Mouse (Mus musculus) midbrain, embryonic 15.5 days (tissue): ENCODE measurements around the gene Foxj3. TPM values are rescaled to one million over a fixed set of nuclear protein-coding genes. Genes with fewer than 3 reads are reported as not detected.
"Not testable (repeated sequence)": the region's sequence is repeated elsewhere in the genome, so short reads cannot be mapped to it uniquely, and the experiment has no call there.

Experiments used
- ATAC-seq: fragments of 200-750 bp; cut with Nextera tagmentation; replicated peaks from 2 replicates; pipeline ENCODE4 v1.8.0; 2017; ENCODE audit warnings: moderate TSS enrichment
- H3K27ac ChIP-seq: fragments of 300-500 bp; sonication (generic); 2 replicates; pipeline ENCODE4 v1.5.1; 2015; ENCODE audit warnings: mild to moderate bottlenecking, inconsistent platforms
- H3K27me3 ChIP-seq: fragments of 300-500 bp; sonication (generic); replicated peaks from 2 replicates; pipeline ENCODE4 v1.6.1; 2015; ENCODE audit warnings: inconsistent platforms
- H3K36me3 ChIP-seq: fragments of 300-500 bp; sonication (generic); replicated peaks from 2 replicates; pipeline ENCODE4 v1.6.1; 2015; ENCODE audit warnings: inconsistent platforms
- H3K4me1 ChIP-seq: fragments of 300-500 bp; sonication (generic); 2 replicates; pipeline ENCODE4 v1.6.1; 2015; ENCODE audit warnings: inconsistent platforms
- H3K4me2 ChIP-seq: fragments of 300-500 bp; sonication (generic); 2 replicates; pipeline ENCODE4 v1.6.1; 2015; ENCODE audit warnings: inconsistent platforms, mild to moderate bottlenecking, moderate library complexity
- H3K4me3 ChIP-seq: fragments of 300-500 bp; sonication (generic); 2 replicates; pipeline ENCODE4 v1.5.1; 2015; ENCODE audit warnings: mild to moderate bottlenecking, inconsistent platforms
- H3K9ac ChIP-seq: fragments of 300-500 bp; sonication (generic); 2 replicates; pipeline ENCODE4 v1.6.1; 2015; ENCODE audit warnings: mild to moderate bottlenecking, inconsistent platforms
- H3K9me3 ChIP-seq: fragments of 300-500 bp; sonication (generic); 2 replicates; pipeline ENCODE4 v1.6.1; 2016; ENCODE audit warnings: inconsistent platforms
- WGBS: fragments of 180-500 bp; shearing (Covaris S2); methylation state at CpG from one replicate; pipeline ENCODE4 v1.1.7; 2015; ENCODE audit warnings: mixed read lengths; 5-methylcytosine and 5-hydroxymethylcytosine counted together
- polyA plus RNA-seq: library from polyadenylated mRNA; unstranded; fragments of >200 nt; fragmentation: Nextera tagmentation; extraction: Ambion mirVana; gene quantifications from 2 replicates; pipeline ENCODE4 v1.2.1, GENCODE M21; 2015

Foxj3 gene
- polyA plus RNA-seq, result 34.5 and 38.2 TPM in 2 replicates

GRCm38 (mm10) chr4:119536615-119537014 is at the start of gene Foxj3:
Gene Foxj3, plus strand, starts transcription at chr4:119537004.
- H3K4me1 ChIP-seq, result peaks cover 23% of the 10 kb centered on the region
- ATAC-seq, H3K27ac ChIP-seq, H3K4me3 ChIP-seq, H3K9ac ChIP-seq, H3K36me3 ChIP-seq, H3K27me3 ChIP-seq, H3K9me3 ChIP-seq, H3K4me2 ChIP-seq: not testable (repeated sequence)
- WGBS, result 95% methylated on average over 4 of the region's 4 CpGs

GRCm38 (mm10) chr4:119489666-119490065 is 47.1 kb upstream of the Foxj3 start:
- Histone ChIP-seq H3K9me3 (no peaks in the 10 kb centered on the region), H3K36me3 (no peaks in the 10 kb centered on the region), H3K4me2 (no peak overlapping the region), H3K9ac (no peak overlapping the region), H3K27ac (no peak overlapping the region), H3K4me3 (no peak overlapping the region), H3K27me3 (no peaks in the 10 kb centered on the region), H3K4me1 (peaks cover 16% of the 10 kb centered on the region)
- 69% methylated on average over 10 of the region's 10 CpGs for WGBS
- no peak for ATAC-seq

- no peak overlapping the region for H3K4me3 ChIP-seq
Observed at GRCm38 (mm10) chr4:119490806-119491205, 46.0 kb upstream of the Foxj3 start.

GRCm38 (mm10) chr4:119492291-119492932 is 44.4 kb upstream of the Foxj3 start, which contains the start of gene Rimkla:
Gene Rimkla, minus strand, starts transcription at chr4:119492628.
- H3K4me3 ChIP-seq, result peak within 1 kb of the TSS; percentile 76
- peak within 1 kb of the TSS; percentile 83 for H3K27ac ChIP-seq
- WGBS, result under 1% methylated on average over 77 of the region's 77 CpGs
- H3K27me3 ChIP-seq, result 0 out of 2 replicates have a peak, but pooled peaks cover 3% of the 10 kb centered on the region
- H3K9ac ChIP-seq, result peak within 1 kb of the TSS; percentile 71
- ATAC-seq, result peak; percentile 94
- no peaks in the 10 kb centered on the region for H3K9me3 ChIP-seq
- peak within 1 kb of the TSS; percentile 79 for H3K4me2 ChIP-seq
- H3K4me1 ChIP-seq, result peaks cover 16% of the 10 kb centered on the region
- no peaks in the 10 kb centered on the region for H3K36me3 ChIP-seq

More at GRCm38 (mm10) chr4:119490806-119491205, 46.0 kb upstream of the Foxj3 start:
- 78% methylated on average over 3 of the region's 3 CpGs for WGBS
- Histone ChIP-seq H3K27me3 (no peaks in the 10 kb centered on the region), H3K9ac (no peak overlapping the region), H3K27ac (no peak overlapping the region), H3K4me1 (peaks cover 16% of the 10 kb centered on the region), H3K9me3 (no peaks in the 10 kb centered on the region), H3K4me2 (peak overlapping the region; percentile 79; the same call in 1 of the 2 replicates), H3K36me3 (no peaks in the 10 kb centered on the region)
- ATAC-seq, result no peak

- Histone ChIP-seq H3K9ac (peak overlapping the region; percentile 71), H3K4me2 (peak overlapping the region; percentile 79), H3K9me3 (no peaks in the 10 kb centered on the region), H3K27me3 (0 out of 2 replicates have a peak, but pooled peaks cover 3% of the 10 kb centered on the region), H3K4me1 (peaks cover 16% of the 10 kb centered on the region), H3K27ac (peak overlapping the region; percentile 83), H3K36me3 (no peaks in the 10 kb centered on the region), H3K4me3 (peak overlapping the region; percentile 76)
- WGBS, result 33% methylated on average over 10 of the region's 10 CpGs
- peak; percentile 60 for ATAC-seq
Observed at GRCm38 (mm10) chr4:119492933-119493327, 43.9 kb upstream of the Foxj3 start.

- Histone ChIP-seq H3K4me1 (no peaks in the 10 kb centered on the region), H3K36me3 (no peaks in the 10 kb centered on the region), H3K27me3 (0 out of 2 replicates have a peak, but pooled peaks cover 3% of the 10 kb centered on the region), H3K27ac (no peak overlapping the region), H3K9ac (no peak overlapping the region), H3K4me2 (no peak overlapping the region), H3K9me3 (no peaks in the 10 kb centered on the region), H3K4me3 (no peak overlapping the region)
- WGBS, result 76% methylated on average over 5 of the region's 5 CpGs
- ATAC-seq, result no peak
Observed at GRCm38 (mm10) chr4:119498319-119498848, 38.4 kb upstream of the Foxj3 start.

- Histone ChIP-seq H3K9me3 (no peaks in the 10 kb centered on the region), H3K36me3 (no peaks in the 10 kb centered on the region), H3K4me2 (no peak overlapping the region), H3K27me3 (0 out of 2 replicates have a peak, but pooled peaks cover 3% of the 10 kb centered on the region), H3K4me1 (no peaks in the 10 kb centered on the region), H3K4me3 (no peak overlapping the region), H3K9ac (no peak overlapping the region), H3K27ac (no peak overlapping the region)
- WGBS, result 69% methylated on average over 2 of the region's 2 CpGs
- ATAC-seq, result no peak
Observed at GRCm38 (mm10) chr4:119511591-119511990, 25.2 kb upstream of the Foxj3 start.

- Histone ChIP-seq H3K9me3 (no peaks in the 10 kb centered on the region), H3K27me3 (0 out of 2 replicates have a peak, but pooled peaks cover 3% of the 10 kb centered on the region), H3K4me2 (no peak overlapping the region), H3K27ac (no peak overlapping the region), H3K9ac (no peak overlapping the region), H3K4me1 (no peaks in the 10 kb centered on the region), H3K36me3 (no peaks in the 10 kb centered on the region), H3K4me3 (no peak overlapping the region)
- WGBS, result 73% methylated on average over 3 of the region's 3 CpGs
- no peak for ATAC-seq
Observed at GRCm38 (mm10) chr4:119512731-119513141, 24.1 kb upstream of the Foxj3 start.

GRCm38 (mm10) chr4:119523575-119523974 is 13.2 kb upstream of the Foxj3 start:
- peaks cover 14% of the 10 kb centered on the region for H3K4me1 ChIP-seq
- peak overlapping the region; percentile 86 for H3K27ac ChIP-seq
- no peaks in the 10 kb centered on the region for H3K36me3 ChIP-seq
- no peak overlapping the region for H3K9ac ChIP-seq
- no peaks in the 10 kb centered on the region for H3K27me3 ChIP-seq
- 34% methylated on average over 4 of the region's 4 CpGs for WGBS
- H3K4me2 ChIP-seq, result peak overlapping the region; percentile 32
- H3K4me3 ChIP-seq, result no peak overlapping the region
- ATAC-seq, result peak; percentile 84
- H3K9me3 ChIP-seq, result no peaks in the 10 kb centered on the region

- Histone ChIP-seq H3K4me1 (peaks cover 14% of the 10 kb centered on the region), H3K9me3 (no peaks in the 10 kb centered on the region), H3K36me3 (no peaks in the 10 kb centered on the region), H3K4me2 (peak overlapping the region; percentile 32), H3K9ac (no peak overlapping the region), H3K27me3 (no peaks in the 10 kb centered on the region), H3K4me3 (no peak overlapping the region), H3K27ac (peak overlapping the region; percentile 86)
- peak; percentile 81 for ATAC-seq
- WGBS, result 85% methylated on average over 1 of the region's 1 CpGs
Observed at GRCm38 (mm10) chr4:119524010-119524409, 12.8 kb upstream of the Foxj3 start.

GRCm38 (mm10) chr4:119524466-119524865 is 12.3 kb upstream of the Foxj3 start:
- Histone ChIP-seq H3K27me3 (no peaks in the 10 kb centered on the region), H3K4me2 (no peak overlapping the region)
- 91% methylated on average over 2 of the region's 2 CpGs for WGBS

GRCm38 (mm10) chr4:119526329-119526845 is 10.4 kb upstream of the Foxj3 start:
- no peaks in the 10 kb centered on the region for H3K9me3 ChIP-seq
- ATAC-seq, result no peak
- no peaks in the 10 kb centered on the region for H3K36me3 ChIP-seq
- H3K4me3 ChIP-seq, result no peak overlapping the region
- H3K4me1 ChIP-seq, result peaks cover 14% of the 10 kb centered on the region
- H3K9ac ChIP-seq, result no peak overlapping the region
- no peak overlapping the region for H3K27ac ChIP-seq
- no peak overlapping the region for H3K4me2 ChIP-seq
- H3K27me3 ChIP-seq, result no peaks in the 10 kb centered on the region

More at GRCm38 (mm10) chr4:119524466-119524865, 12.3 kb upstream of the Foxj3 start:
- Histone ChIP-seq H3K4me1 (peaks cover 14% of the 10 kb centered on the region), H3K36me3 (no peaks in the 10 kb centered on the region), H3K4me3 (no peak overlapping the region), H3K9ac (no peak overlapping the region), H3K27ac (peak overlapping the region; percentile 86), H3K9me3 (no peaks in the 10 kb centered on the region)
- ATAC-seq, result peak; percentile 46
